Mouse (Mus musculus) NIH3T3 (cell line): Measurements from ENCODE around the gene B9d1.

Experiments used
- DNase-seq: peaks from one replicate; pipeline ENCODE4 v3.0.0-alpha.2; 2012; ENCODE audit warnings: low read depth

The B9d1 gene

DNA sequence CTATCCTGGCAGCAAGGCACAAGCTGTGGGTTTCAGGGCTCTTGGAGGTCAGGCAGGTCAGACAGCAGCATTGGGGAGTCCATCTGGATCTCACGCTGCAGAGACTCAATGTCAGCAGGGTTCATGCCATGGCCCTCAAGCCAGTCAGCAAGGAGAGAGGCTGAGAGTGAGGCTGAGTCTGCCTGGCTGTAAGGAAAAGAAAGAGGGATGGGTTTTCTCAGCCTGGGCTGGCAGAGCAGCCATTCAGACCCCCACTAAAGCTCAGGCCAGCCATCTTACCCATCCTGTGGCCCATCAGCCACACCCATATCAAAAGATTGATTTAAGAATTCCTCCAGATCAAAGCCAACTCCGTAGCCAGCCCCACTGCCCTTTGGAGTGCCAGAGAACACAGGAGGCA, 15.9 kb upstream of the B9d1 start:
- no peak for DNase-seq

DNA sequence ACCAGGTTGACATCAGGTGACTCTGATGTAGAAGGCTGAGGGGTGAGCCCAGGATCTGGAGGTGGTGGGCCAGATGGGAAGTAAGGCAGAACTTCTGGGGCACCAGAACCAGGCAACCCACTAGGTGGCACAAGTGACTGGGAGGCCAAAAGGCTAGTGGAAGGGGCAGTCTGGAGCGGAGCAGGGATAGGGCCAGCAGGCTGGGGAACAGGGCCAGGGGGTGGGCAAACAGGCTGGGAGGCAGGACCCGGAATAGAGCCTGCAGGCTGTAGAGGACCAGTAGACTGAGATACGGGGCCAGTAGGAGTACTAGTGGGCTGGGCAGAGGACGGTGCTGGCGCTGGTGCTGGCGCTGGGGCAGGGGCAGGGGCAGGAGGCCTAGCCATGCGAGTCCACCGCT, 15.1 kb upstream of the B9d1 start:
- no peak for DNase-seq

DNA sequence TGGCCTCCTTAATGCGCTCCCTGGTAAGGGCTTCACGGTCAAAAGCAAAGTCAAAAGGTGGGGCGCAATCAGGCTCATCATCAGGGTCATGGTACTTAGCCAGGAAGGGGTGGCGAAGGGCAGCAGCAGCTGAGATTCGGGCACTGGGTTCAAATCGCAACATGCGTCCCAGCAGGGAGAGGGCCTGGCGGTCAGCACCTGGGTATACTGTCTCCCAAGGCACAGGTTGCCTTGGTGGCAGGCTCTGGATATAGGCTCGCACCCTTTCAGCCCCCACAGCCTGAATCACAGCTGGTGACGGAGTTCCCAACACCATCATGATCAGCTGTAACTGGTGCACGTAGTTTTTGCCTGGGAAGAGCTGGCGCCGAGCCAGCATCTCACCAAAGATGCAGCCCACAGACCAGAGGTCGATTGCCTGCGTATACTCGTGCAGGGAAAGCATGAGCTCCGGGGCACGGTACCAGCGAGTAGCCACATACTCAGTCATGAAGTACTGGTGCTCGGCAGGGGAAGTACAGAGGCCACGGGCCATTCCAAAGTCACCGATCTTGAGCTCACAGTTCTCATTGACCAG, 13.9 kb upstream of the B9d1 start:
- DNase-seq: no peak

DNA sequence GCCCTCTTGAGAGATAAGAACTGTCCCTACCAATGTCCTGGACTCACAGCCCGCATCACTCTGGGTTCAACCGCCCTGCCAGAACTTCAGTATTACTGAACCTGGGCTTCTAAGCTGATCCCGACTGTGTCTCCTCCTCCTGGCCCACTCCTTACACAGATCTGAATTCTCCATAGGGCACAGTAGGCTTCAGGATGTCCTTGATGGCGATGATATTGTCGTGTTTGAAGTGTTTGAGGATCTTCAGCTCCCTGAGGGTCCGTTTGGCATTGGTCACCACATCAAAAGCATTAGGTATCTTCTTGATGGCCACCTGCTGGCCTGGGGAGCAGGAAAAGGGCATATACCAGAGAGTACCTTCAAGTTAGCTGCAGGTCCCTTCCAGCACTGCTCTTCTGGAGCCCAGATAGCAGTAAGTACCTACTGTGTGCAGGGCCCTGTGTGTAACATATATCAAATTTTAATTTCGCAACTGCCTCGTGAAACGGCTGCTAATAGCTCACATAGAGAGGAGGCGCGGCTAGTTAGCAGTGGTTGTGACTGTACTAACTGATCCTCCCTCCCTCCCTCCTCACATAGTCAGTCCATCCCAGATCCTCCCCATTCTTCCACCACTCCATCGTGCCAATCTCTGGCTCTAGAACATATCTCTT, 12.1 kb upstream of the B9d1 start:
- DNase-seq: no peak

DNA sequence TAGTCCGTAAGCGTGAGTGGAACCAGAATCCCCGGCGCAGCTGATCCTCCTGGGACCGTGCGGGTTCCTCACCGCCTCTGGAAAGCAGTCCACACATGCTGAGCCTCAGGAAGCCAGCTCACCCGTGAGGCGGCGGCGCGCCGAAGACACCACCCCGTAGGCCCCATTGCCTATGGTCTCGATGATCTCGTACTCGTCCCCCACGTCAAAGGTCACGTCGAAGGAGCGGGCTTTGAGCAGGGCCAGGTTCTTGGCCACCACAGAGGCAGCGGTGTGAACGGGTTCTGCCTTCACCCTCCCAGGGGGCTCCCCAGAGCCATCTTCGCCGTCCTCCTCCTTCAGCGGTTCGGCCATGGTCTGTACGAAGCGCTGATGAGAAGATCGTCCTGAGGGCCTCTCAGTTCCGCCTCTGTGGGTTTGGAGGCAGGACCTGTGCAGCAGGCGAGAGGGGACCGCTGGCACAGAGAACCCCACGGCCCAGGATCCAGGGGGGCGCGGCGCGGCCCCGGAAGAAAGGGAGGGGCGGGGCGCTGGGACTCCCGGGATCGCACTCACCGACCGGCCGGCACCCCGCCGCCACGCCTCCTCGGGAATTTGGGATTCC, 11.3 kb upstream of the B9d1 start:
- peak; percentile 49 for DNase-seq

DNA sequence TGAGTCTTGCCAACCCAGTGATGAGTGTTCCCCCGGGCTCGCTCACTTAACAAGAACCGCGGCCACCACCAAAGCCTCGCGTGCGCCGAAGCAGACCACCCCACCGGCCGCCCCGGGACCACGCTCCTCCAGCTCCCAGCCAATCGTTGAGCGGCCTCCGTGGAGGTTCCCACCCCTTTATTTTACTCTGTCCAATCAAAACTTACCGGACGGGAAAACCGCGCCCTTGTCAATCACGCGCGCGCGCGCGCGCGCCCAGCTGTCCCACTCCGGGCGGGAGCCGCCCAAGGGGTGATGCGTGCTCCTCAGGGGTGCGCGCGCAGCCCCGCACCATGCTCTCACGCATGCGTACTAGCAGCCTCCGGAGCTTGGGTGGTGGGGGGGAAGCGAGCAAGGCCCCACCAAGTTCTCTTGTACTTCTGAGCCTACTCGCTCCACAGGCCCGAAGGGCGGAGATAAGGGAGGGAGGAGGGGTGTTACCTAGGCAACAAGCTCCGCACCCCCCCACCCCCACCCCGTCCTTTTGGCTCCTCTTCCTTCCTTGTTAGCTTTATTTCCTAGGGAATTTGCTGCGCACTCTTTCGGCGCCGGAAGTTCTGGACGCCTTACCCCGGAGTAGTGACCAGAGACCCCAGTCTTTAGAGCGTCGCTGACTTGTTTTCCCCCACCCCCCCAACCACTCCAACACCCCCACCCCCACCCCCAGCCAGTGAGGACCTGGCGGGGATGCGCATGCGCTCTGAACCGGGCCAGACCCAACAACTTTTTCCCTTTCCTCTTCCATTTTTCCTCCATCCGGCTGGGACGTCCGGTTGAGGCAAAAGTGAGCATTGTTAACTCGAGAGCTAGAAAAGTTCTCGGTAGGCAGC, 10.6 kb upstream of the B9d1 start, which contains the start of gene Mapk7:
Gene Mapk7 (minus strand): TSS at position 278 of the 869 bp plus-strand sequence.
- DNase-seq: peak; percentile 100

DNA sequence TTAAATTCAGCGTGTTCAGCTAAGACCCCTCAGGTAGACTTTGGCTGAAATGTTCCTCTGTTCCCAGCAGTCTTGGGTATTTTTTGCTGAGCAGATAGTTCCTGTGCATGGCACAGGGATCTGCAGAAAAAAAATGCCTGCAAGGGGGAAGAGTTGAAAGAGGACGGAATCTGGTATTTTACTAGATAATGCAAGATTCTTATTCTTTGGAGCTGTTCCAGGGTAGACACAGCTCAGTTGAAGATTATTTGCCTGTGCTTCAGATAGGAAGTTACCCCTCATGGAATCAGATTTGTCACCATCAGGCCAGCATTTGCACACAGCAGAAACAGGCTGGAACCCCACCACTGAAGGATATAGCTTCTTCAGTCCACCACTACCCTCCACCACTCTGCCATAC, 9.4 kb upstream of the B9d1 start:
- no peak for DNase-seq

DNA sequence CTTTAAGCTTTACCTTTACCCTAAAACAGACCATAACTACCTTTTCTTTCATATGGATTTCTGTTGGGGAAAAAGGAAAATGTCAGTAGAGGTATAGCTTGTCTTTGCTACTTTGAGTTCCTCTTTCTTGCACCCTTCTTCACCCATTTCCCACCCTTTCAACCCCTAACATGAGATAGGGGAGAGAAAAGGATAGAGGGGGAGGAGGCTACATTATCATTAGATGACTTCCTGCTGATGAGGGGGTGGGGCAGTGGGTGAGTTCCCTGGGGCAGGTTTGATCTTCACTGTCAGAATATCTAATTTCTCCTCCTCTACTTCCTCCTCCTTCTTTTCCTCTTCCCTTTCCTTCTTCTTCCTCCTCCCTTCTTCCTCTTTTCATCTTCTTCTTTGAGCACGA, 7.5 kb upstream of the B9d1 start:
- no peak for DNase-seq

DNA sequence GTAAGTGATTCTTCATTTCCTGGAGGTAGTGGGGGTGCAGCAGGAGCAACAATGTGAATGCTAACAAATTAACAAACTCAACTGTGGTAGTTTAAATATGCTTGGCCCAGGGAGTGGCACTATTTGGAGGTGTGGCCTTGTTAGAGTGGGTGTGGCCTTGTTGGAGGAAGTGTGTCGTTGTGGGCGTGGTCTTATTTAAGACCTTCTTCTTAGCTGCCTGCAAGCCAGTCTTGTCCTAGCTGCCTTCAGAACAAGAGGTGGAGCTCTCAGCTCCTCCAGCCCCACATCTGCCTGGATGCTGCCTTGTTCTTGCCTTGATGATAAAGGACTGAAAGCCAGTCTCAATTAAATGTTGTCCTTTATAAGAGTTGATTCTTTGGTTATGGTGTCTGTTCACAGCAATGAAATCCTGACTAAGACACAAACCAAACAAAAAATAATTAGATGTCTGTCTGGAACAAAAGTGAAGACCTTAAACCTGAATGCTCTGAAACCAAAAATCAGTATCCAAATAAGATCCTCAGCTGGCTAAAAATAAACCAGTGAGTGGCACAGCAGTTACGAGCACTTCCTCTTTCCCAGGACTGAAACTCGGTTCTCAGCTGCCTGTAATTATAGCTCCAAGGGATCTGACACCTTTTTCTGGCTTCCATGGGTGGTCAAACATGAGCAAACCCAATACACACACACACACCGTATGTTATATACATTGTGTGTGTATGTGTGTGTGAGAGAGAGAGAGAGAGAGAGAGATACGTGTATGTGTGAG, 6.0 kb upstream of the B9d1 start:
- DNase-seq: no peak

DNA sequence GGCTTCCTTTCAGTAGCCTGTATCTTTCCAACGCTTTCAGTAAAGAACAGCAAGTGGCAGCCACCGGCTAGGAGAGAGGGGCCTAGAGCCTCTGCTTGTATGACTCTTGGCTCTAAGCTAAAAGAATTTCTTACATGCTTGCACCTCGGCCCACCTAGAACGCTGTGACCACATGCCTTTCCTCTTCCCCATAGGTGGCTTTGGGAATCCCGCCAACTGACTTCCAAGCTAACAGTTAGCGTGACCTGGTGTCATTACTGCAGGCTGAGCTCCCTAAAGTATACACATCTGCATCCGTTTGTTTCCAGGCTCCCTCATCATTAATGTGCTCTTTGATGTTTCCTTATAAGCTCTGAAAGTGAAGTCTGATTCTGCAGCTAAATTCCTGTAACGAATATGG, 1.0 kb upstream of the B9d1 start:
- no peak for DNase-seq

DNA sequence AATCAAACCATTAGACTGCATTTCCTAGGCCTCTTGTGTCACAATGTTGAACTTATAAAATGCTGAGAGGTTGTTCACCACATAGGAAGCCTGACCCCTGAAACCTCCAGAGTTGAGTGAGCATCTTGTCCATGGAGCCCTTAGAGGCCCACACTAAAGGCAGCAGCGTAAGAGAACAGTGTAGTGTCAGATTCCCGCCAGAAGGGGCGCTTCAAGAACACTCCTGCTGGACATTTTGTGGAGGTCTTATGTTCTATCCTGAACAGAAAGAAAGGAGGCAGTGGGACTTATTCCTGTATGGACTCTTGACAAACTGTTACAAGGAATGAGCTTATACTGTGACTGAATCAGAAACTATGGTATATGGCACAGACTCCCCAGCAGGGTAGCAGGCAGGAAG, 10.0 kb downstream of the B9d1 start:
- DNase-seq: peak; percentile 70

DNA sequence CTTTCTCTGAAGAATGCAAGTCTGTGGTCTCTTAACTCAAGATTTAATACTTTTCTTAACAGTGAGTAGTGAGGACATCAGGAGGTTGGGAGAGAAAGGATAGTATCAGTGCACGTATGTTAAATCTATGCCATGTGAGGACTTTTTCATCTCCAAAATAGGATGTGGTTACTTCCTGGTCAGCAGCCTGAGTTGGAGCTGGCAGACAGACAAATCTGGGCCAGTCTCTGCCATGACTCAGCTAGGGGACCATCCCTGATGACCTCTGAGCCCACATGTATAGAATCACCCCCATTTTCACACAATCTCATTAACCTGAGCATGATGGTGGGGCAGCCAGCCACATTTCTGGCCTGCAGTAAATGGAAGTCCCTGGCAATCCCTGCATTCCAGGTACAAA, 13.0 kb downstream of the B9d1 start:
- peak; percentile 63 for DNase-seq

DNA sequence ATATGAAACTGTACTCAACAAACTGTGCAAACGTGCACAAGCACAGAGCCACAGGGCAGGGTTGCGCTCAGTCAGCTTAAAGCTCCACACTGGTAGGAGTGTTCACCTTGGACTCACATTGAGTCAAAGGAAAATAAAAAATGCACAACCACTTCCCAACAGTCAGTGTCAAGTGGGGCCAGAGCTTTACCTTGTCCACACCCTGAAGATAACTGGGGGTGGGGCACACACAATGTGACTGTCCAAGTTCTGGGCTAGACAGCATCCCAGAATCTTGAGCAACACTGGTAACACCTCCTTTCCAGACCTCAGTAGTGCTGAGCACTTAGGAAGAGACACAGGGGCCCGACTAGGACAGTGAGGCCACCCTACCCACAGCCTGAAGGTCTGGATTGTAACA, 13.9 kb downstream of the B9d1 start:
- no peak for DNase-seq

DNA sequence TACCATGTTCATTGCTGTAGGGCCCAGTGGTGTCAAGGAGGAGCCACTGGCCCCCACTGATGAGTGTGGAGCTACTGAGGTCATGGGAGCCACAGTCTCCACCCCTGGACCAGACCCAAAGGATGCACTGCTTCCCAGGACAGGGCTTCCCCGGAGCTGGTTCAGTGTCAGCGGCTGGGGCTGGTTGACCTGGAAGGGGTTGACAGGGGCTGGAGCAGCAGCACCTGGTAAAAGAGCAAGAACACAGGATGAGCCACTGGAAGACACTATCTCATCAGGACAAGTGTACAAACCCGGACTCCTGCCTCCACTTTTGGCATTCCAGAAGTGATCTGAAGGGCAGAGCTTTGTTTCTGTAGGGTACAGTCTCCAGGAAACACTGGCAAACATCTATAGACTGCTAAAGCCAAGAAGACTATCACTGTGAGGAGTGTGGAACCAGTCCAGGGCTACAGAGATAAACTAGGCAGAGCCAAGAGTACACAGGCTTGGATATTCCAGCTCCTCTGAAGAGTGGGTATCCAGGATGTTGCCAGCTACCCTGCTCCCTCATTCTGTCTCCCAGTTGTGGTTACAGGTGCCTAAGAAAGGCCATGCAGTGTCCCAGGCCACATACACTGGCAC, 14.7 kb downstream of the B9d1 start:
- DNase-seq: no peak

DNA sequence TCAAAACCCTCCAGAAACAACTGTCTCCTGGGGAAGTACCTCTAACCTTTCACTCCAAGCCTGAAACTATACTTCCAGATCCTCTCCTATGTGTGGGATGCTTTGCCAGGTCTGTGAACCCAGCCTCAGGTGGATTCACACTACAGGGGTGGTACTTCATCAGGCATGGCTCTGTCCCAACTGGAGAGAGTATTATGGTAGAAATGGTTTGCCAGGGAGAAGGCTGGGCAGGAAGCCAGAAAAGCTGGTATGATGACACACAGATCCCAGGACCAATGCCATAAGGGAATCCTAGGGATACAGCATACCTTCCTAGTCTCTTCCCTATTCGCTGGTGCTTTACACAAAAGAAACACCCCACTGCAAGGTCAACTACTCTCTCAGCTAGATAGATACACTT, 21.9 kb downstream of the B9d1 start:
- DNase-seq: peak; percentile 68

DNA sequence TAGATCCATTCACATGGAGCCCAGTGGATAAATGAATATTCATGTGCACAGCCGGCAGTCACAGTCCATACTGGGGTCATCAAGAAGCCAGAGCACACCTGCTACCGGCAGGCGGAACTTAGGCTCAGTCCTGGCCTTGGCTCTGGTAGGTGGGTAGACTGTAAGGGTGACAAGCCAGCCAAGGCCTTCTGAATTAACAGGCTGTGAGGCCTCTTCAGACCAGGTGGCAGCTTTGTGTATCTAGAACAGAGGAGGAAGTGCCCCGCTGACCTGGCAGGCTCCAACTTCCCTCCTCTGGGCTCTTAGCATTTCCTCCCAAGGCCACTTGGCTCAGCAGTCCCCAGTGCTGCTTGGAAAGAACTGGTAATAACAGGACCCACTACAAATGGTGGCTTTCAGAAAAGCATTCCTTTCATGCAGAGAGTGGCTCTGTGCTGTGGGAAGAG, 24.3 kb downstream of the B9d1 start:
- no peak for DNase-seq

DNA sequence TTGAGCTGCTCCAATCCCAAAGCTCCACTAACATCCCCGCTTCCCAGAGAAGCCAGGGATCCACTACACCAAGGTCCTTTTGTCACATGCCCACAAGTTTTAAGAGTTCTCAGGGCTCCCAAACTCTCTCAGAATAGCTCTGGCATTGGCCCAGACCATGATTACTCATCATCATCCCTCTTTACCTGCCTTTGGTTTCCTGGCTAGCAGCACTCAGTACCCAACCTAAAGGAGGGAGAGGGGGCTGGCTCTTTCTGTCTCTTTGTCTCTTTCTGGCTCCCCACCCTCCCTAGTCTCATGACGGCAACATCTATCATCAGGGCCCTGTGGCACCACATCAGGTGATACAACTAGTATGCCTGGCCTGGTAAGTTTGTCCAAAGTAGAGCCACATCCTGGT, 27.9 kb downstream of the B9d1 start:
- DNase-seq: peak; percentile 50

DNA sequence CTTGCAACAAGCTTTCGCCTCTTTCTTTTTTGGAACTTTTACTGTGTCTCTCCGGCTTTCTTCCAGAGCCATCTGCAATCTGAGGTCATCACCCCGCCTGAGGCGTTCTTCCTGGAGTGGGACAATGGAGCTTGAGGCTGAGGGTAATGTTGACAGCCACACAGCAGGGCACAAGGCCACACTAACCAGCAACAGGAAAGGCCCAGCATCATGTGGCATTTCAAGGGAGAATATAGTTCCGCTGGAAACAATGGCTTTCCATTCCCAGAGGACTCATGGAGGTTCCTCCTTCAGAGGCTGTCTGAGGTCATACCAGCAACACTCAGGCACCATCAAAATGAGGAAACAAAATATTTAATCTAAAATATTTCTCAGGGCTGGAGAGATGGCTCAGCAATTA, 28.6 kb downstream of the B9d1 start:
- no peak for DNase-seq

DNA sequence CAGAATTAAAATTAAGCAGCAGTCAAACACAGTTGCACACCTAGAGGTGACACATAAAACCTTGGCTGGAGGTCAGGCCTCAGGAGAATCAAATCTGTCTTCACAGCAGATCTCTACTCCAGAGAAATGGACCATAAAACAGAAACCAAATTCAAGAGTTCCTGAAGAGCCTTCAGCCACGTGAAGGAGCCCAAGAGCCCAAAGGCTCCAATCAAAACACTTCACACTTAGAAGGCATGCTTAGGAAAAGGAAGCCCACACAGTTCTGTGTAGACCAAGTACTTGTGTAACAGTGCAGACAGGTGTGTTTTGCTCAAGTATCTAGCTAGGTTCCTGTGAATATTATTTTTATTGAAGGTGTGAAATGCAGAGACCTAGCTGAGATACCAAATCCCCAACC, 30.6 kb downstream of the B9d1 start:
- DNase-seq: no peak

DNA sequence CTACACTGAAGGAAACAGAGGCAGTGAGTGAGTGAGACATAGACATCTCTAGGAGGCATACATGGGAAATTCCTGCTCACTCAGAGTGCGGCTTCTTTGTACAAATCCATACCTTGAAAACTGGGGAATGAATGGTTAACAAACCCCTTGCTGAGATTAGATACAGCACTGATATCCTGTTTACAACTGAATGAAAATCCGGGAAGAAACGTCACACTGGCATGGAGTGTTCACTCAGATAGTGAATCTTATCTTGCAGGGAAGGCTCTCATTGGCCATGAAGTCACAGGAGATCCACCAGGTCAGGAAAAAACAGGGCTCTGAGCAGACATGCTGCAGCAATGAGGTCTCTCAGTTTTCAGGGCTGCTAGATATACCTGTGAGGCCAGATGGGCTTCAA, 32.0 kb downstream of the B9d1 start:
- DNase-seq: no peak

DNA sequence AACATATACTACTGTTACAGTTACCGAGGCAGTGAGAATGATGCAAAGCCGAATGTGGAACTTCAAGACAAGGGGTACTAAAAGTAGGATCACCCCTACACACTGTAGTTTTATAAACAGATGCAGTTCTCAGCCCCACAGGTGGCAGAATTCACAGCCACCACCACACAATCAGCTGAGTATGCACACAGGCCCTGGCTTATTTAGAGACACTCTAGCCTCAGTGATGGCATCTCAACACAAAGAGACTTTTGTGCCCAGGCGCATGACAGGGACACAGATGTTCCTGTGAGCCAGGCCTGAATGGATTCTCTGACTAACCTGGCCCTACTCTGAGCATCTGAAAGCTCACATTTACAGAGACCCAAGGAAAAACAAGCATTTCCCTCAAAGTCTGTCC, 32.4 kb downstream of the B9d1 start:
- DNase-seq: no peak

DNA sequence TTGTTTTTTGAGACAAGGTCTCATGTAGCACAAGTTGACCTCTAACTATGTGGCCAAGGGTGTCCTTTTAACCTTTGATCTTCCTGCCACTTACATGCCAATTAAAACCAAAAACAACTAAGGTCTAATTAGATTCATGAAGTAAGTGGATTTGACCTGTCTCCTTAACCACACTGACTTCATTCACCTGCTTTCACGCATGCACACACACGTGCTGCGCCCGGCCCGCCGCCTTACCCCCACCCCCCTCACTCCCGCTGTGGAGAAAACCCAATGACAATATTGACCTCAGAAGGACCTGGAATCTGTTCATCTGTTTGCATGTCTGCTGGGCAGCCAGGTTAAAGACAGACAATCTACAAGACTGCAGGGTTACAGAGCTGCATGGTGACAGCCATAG, 35.7 kb downstream of the B9d1 start:
- no peak for DNase-seq
